In genomic region chr12:69184342-69185295, GRCm38 (mm10) we compare ENCODE assay signal across 8 mouse cellular contexts. TPM values are rescaled to one million over a fixed set of nuclear protein-coding genes. Genes with fewer than 3 reads are reported as not detected.
DNase-seq lines count a peak whose midpoint lies in the region; ATAC-seq and TF ChIP-seq lines count a peak whose summit lies in the region.

No protein-coding gene starts in this region.

- peaks cover 57% of the 10 kb centered on the region for H3K36me3 ChIP-seq in C2C12 (ENCODE audit: control insufficient read depth, insufficient read depth)
- 0 out of 2 replicates have a peak, but pooled peaks cover 6% of the 10 kb centered on the region for H3K36me3 ChIP-seq in heart, embryonic 11.5 days (ENCODE audit: control insufficient read depth, insufficient read depth, low read length)
- H3K36me3 ChIP-seq in kidney, embryonic 16.5 days (ENCODE audit: insufficient read depth, low read length): peaks cover 15% of the 10 kb centered on the region; the same call in 1 of the 2 replicates
- peaks cover 29% of the 10 kb centered on the region for H3K36me3 ChIP-seq in neural tube, embryonic 13.5 days

- TF ChIP-seq POLR2A in embryonic fibroblast, embryonic 13.5 days (IDR thresholded peaks at IDR 0.05; ENCODE audit: low read depth, low read length): no peak
- no peak for TF ChIP-seq POLR2A in lung, adult 2 months (IDR thresholded peaks at IDR 0.05; ENCODE audit: borderline replicate concordance, extremely low read depth, low read depth, low read length)

- TF ChIP-seq CTCF in C2C12 (IDR thresholded peaks at IDR 0.05; ENCODE audit: control insufficient read depth, insufficient read depth, insufficient read length): no peak
- TF ChIP-seq CTCF in embryonic fibroblast, embryonic 13.5 days (IDR thresholded peaks at IDR 0.05; ENCODE audit: borderline replicate concordance, insufficient read depth, low read length): no peak
- no peak for TF ChIP-seq CTCF in lung, adult 2 months (IDR thresholded peaks at IDR 0.05; ENCODE audit: insufficient read depth, low read length)

- no peaks in the 10 kb centered on the region for H3K9me3 ChIP-seq in heart, embryonic 11.5 days (replicated peaks; ENCODE audit: control insufficient read depth, low read length)
- no peaks in the 10 kb centered on the region for H3K9me3 ChIP-seq in kidney, embryonic 16.5 days (ENCODE audit: low read length)
- no peaks in the 10 kb centered on the region for H3K9me3 ChIP-seq in neural tube, embryonic 13.5 days

- peaks cover 6% of the 10 kb centered on the region for H3K4me1 ChIP-seq in embryonic fibroblast, embryonic 13.5 days (ENCODE audit: control insufficient read depth, insufficient read depth, low read length)
- H3K4me1 ChIP-seq in heart, embryonic 11.5 days (ENCODE audit: control insufficient read depth, insufficient read depth, low read length): peaks cover 12% of the 10 kb centered on the region
- peaks cover 20% of the 10 kb centered on the region for H3K4me1 ChIP-seq in kidney, embryonic 16.5 days (ENCODE audit: insufficient read depth, low read length)
- H3K4me1 ChIP-seq in lung, adult 2 months (ENCODE audit: control insufficient read depth, insufficient read depth, low read length): peaks cover 13% of the 10 kb centered on the region
- H3K4me1 ChIP-seq in neural tube, embryonic 13.5 days (replicated peaks): peaks cover 31% of the 10 kb centered on the region

- peak overlapping the region; percentile 81 for H3K4me3 ChIP-seq in C2C12 (ENCODE audit: insufficient read depth, poor library complexity, severe bottlenecking)
- peak overlapping the region; percentile 94 for H3K4me3 ChIP-seq in embryonic fibroblast, embryonic 13.5 days (ENCODE audit: insufficient read depth, low read length)
- peak overlapping the region; percentile 92 for H3K4me3 ChIP-seq in heart, embryonic 11.5 days (ENCODE audit: low read depth, low read length)
- peak overlapping the region; percentile 86 for H3K4me3 ChIP-seq in kidney, embryonic 16.5 days (ENCODE audit: low read length)
- peak overlapping the region; percentile 98 for H3K4me3 ChIP-seq in lung, adult 2 months (replicated peaks; ENCODE audit: extremely low read depth, low read depth, low read length)
- H3K4me3 ChIP-seq in neural tube, embryonic 13.5 days: peak overlapping the region; percentile 88

- peak; percentile 60 for DNase-seq in NIH3T3 (ENCODE audit: low read depth)
- no peak for DNase-seq in lung, adult 2 months
- DNase-seq in thymus, postnatal 14 days: no peak

- H3ac ChIP-seq in C2C12 (ENCODE audit: control insufficient read depth, insufficient read length, low read depth): peak overlapping the region; percentile 78

- H3K9ac ChIP-seq in heart, embryonic 11.5 days (ENCODE audit: low read depth, low read length): peak overlapping the region; percentile 96
- peak overlapping the region; percentile 84 for H3K9ac ChIP-seq in kidney, embryonic 16.5 days (replicated peaks; ENCODE audit: low read length)
- H3K9ac ChIP-seq in neural tube, embryonic 13.5 days: peak overlapping the region; percentile 91

- whole genome bisulfite sequencing in heart, embryonic 11.5 days (ENCODE audit: insufficient replicate concordance): 2% methylated on average over 86 of the region's 86 CpGs
- 2% methylated on average over 77 of the region's 86 CpGs for WGBS in kidney, embryonic 16.5 days
- 1% methylated on average over 86 of the region's 86 CpGs for WGBS in lung, adult 2 months
- 2% methylated on average over 62 of the region's 86 CpGs for WGBS in neural tube, embryonic 13.5 days

- peaks cover 75% of the 10 kb centered on the region for H3K79me2 ChIP-seq in C2C12 (ENCODE audit: control insufficient read depth, insufficient read depth)

- ATAC-seq in heart, embryonic 11.5 days (replicated peaks; ENCODE audit: insufficient number of reproducible peaks, low FRiP score, low TSS enrichment): peak; percentile 62
- ATAC-seq in kidney, embryonic 16.5 days (ENCODE audit: low FRiP score, low TSS enrichment): peak; percentile 59
- peak; percentile 74 for ATAC-seq in neural tube, embryonic 13.5 days (ENCODE audit: low read depth)

- H3K4me2 ChIP-seq in heart, embryonic 11.5 days: peak overlapping the region; percentile 75
- peak overlapping the region; percentile 95 for H3K4me2 ChIP-seq in kidney, embryonic 16.5 days (replicated peaks; ENCODE audit: low read depth, low read length)
- H3K4me2 ChIP-seq in neural tube, embryonic 13.5 days: peak overlapping the region; percentile 96

- no peaks in the 10 kb centered on the region for H3K27me3 ChIP-seq in C2C12 (ENCODE audit: control insufficient read depth, insufficient read depth, insufficient read length)
- H3K27me3 ChIP-seq in heart, embryonic 11.5 days (ENCODE audit: control insufficient read depth, insufficient read depth, low read length): no peaks in the 10 kb centered on the region
- no peaks in the 10 kb centered on the region for H3K27me3 ChIP-seq in kidney, embryonic 16.5 days (ENCODE audit: insufficient read depth, low read length)
- H3K27me3 ChIP-seq in neural tube, embryonic 13.5 days: no peaks in the 10 kb centered on the region

- H3K79me3 ChIP-seq in C2C12 (ENCODE audit: low read depth): peaks cover 44% of the 10 kb centered on the region

- H3K27ac ChIP-seq in embryonic fibroblast, embryonic 13.5 days (ENCODE audit: insufficient read depth, low read length): peak overlapping the region; percentile 84
- H3K27ac ChIP-seq in heart, embryonic 11.5 days (ENCODE audit: low read depth, low read length): peak overlapping the region; percentile 79
- H3K27ac ChIP-seq in kidney, embryonic 16.5 days (ENCODE audit: low read length): peak overlapping the region; percentile 93
- H3K27ac ChIP-seq in neural tube, embryonic 13.5 days (replicated peaks): peak overlapping the region; percentile 95

TF ChIP-seq in C2C12, 6 proteins besides CTCF, POLR2A, EP300 and RAD21:
- TF ChIP-seq MYOG (IDR thresholded peaks at IDR 0.05; ENCODE audit: control insufficient read depth, extremely low read depth, insufficient read length) (no peak), MAX (IDR thresholded peaks at IDR 0.05) (peak; percentile 48)
TF ChIP-seq in C2C12: peak in this region for 1.

RNA-seq across cellular contexts. Expression of gene Mgat2, which starts 0.7 kb away (rescaled TPM):
- polyA plus RNA-seq in C2C12 (2012; fragmentation: generic; extraction: Trizol): 39.6 TPM
- 69.7 and 73.2 TPM in 2 replicates for polyA plus RNA-seq in embryonic fibroblast, embryonic 13.5 days (2011; ENCODE audit: insufficient read length, low read depth, missing spikeins)
- polyA plus RNA-seq in heart, embryonic 11.5 days (2014; fragmentation: Nextera tagmentation; extraction: Ambion mirVana): 35.3 and 37.3 TPM in 2 replicates
- polyA plus RNA-seq in kidney, embryonic 16.5 days (2015; fragmentation: Nextera tagmentation; extraction: Ambion mirVana): 46.3 and 47.0 TPM in 2 replicates
- polyA plus RNA-seq in lung, adult 2 months (2012; rRNA removed): 16.4 and 19.4 TPM in 2 replicates
- 38.5 and 42.2 TPM in 2 replicates for polyA plus RNA-seq in neural tube, embryonic 13.5 days (2015; fragmentation: Nextera tagmentation; extraction: Ambion mirVana)

RNA-seq across cellular contexts. Expression of gene Rpl36al, which starts 0.7 kb away (rescaled TPM):
- polyA plus RNA-seq in C2C12 (2012; fragmentation: generic; extraction: Trizol): 980 TPM
- polyA plus RNA-seq in embryonic fibroblast, embryonic 13.5 days (2011; ENCODE audit: insufficient read length, low read depth, missing spikeins): 395 and 420 TPM in 2 replicates
- 539 and 559 TPM in 2 replicates for polyA plus RNA-seq in heart, embryonic 11.5 days (2014; fragmentation: Nextera tagmentation; extraction: Ambion mirVana)
- polyA plus RNA-seq in kidney, embryonic 16.5 days (2015; fragmentation: Nextera tagmentation; extraction: Ambion mirVana): 471 and 512 TPM in 2 replicates
- 93.5 and 107 TPM in 2 replicates for polyA plus RNA-seq in lung, adult 2 months (2012; rRNA removed)
- polyA plus RNA-seq in neural tube, embryonic 13.5 days (2015; fragmentation: Nextera tagmentation; extraction: Ambion mirVana): 422 and 474 TPM in 2 replicates

RNA-seq across cellular contexts. Expression of gene Gm49383, which starts 12.3 kb away (rescaled TPM):
- 15.4 TPM for polyA plus RNA-seq in C2C12 (2012; fragmentation: generic; extraction: Trizol)
- 3.7 and 4.4 TPM in 2 replicates for polyA plus RNA-seq in embryonic fibroblast, embryonic 13.5 days (2011; ENCODE audit: insufficient read length, low read depth, missing spikeins)
- 19.0 and 20.9 TPM in 2 replicates for polyA plus RNA-seq in heart, embryonic 11.5 days (2014; fragmentation: Nextera tagmentation; extraction: Ambion mirVana)
- polyA plus RNA-seq in kidney, embryonic 16.5 days (2015; fragmentation: Nextera tagmentation; extraction: Ambion mirVana): 32.6 and 34.2 TPM in 2 replicates
- 0.21 TPM in 1 of 2 replicates, not detected in the other for polyA plus RNA-seq in lung, adult 2 months (2012; rRNA removed)
- polyA plus RNA-seq in neural tube, embryonic 13.5 days (2015; fragmentation: Nextera tagmentation; extraction: Ambion mirVana): 18.1 and 18.2 TPM in 2 replicates

RNA-seq across cellular contexts. Expression of gene Dnaaf2, which starts 13.6 kb away (rescaled TPM):
- 6.5 TPM for polyA plus RNA-seq in C2C12 (2012; fragmentation: generic; extraction: Trizol)
- polyA plus RNA-seq in embryonic fibroblast, embryonic 13.5 days (2011; ENCODE audit: insufficient read length, low read depth, missing spikeins): 1.9 and 2.8 TPM in 2 replicates
- polyA plus RNA-seq in heart, embryonic 11.5 days (2014; fragmentation: Nextera tagmentation; extraction: Ambion mirVana): 6.2 and 9.2 TPM in 2 replicates
- polyA plus RNA-seq in kidney, embryonic 16.5 days (2015; fragmentation: Nextera tagmentation; extraction: Ambion mirVana): 8.8 and 10.5 TPM in 2 replicates
- 4.0 and 5.0 TPM in 2 replicates for polyA plus RNA-seq in lung, adult 2 months (2012; rRNA removed)
- polyA plus RNA-seq in neural tube, embryonic 13.5 days (2015; fragmentation: Nextera tagmentation; extraction: Ambion mirVana): 7.0 and 7.6 TPM in 2 replicates

RNA-seq across cellular contexts. Expression of gene Lrr1, which starts 16.0 kb away (rescaled TPM):
- 30.4 TPM for polyA plus RNA-seq in C2C12 (2012; fragmentation: generic; extraction: Trizol)
- polyA plus RNA-seq in embryonic fibroblast, embryonic 13.5 days (2011; ENCODE audit: insufficient read length, low read depth, missing spikeins): 2.6 and 4.7 TPM in 2 replicates
- 17.1 and 20.8 TPM in 2 replicates for polyA plus RNA-seq in heart, embryonic 11.5 days (2014; fragmentation: Nextera tagmentation; extraction: Ambion mirVana)
- polyA plus RNA-seq in kidney, embryonic 16.5 days (2015; fragmentation: Nextera tagmentation; extraction: Ambion mirVana): 21.1 and 24.1 TPM in 2 replicates
- polyA plus RNA-seq in lung, adult 2 months (2012; rRNA removed): 0.34 TPM in 1 of 2 replicates, not detected in the other
- polyA plus RNA-seq in neural tube, embryonic 13.5 days (2015; fragmentation: Nextera tagmentation; extraction: Ambion mirVana): 5.1 and 6.0 TPM in 2 replicates
